Mouse (Mus musculus): ENCODE results near the gene Ap1ar. TPM values are rescaled to one million over a fixed set of nuclear protein-coding genes. Genes with fewer than 3 reads are reported as not detected.

The Ap1ar gene
- total RNA-seq, 2 experiments from 2014 or later = 15.3 to 16.4 TPM

DNA sequence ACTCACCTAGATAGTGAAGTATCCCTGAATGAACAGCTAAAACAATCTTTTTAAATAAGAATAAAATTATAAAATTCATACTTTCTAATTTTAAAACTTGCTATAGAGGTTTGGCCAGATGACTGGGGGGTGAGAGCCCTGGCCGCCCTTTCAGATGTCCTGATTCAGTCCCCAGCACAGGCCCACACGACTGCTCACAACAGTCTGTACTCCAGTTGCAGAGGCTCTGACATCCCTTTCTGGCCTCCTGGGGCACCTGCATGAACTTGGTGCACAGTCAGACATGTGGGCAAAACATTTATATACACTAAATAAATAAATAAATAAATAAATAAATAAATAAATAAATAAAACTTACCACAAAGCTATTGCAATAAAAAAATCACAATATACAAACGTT is 71.4 kb downstream of the Ap1ar start:
- intact Hi-C loops (cut with DNase I; ENCODE audit: low total_unique reads) = loop anchor here (10.0 kb wide), 1 partner anchor 179 kb away; no protein-coding TSS in a partner anchor
- DNase-seq = no peak

DNA sequence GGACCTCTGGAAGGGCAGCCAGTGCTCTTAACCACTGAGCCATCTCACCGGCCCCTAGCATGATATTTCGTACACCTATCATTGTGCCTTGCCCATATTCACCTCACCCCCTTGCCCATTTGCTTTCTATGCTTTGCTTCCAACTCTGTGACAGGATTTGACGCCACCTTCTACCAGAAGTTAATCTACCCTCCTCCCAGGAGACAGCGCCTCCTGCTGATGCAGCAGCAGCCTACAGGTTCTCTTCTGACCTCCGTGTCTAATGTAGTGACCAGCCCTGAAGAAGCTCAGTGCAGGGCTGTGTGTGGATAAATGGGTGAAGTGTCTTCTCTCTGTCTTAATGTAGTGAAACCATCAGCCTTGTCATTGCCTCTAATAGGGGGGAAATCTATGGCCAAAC is 72.8 kb downstream of the Ap1ar start:
- DNase-seq = no peak
- intact Hi-C loops (cut with DNase I; ENCODE audit: low total_unique reads) = loop anchor here (10.0 kb wide), 1 partner anchor 180 kb away; no protein-coding TSS in a partner anchor

DNA sequence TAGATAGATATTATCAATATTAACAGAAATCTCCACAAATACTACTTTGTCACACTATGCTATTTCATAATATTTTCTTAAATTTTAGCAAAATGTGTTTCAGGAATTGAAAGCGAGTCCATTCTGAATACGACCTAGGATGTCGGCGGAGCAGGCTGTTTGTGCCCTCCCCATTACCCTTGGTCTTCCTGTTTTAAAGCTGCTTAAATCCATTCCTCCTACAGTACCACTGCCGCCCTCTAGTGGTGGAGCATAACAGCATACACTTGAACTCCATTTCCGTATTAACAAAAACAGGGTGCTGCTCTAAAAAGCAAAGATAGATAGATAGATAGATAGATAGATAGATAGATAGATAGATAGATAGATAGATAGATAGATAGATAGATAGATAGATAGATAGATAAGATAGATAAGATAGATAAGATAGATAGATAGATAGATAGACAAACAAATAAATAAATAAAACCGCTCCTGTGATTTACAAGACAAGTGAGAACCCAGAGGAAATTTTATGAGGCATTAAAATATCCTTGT is 74.2 kb downstream of the Ap1ar start:
- intact Hi-C loops (cut with DNase I; ENCODE audit: low total_unique reads) = loop anchor here (10.0 kb wide), 1 partner anchor 182 kb away; no protein-coding TSS in a partner anchor
- peak; percentile 78 for DNase-seq

DNA sequence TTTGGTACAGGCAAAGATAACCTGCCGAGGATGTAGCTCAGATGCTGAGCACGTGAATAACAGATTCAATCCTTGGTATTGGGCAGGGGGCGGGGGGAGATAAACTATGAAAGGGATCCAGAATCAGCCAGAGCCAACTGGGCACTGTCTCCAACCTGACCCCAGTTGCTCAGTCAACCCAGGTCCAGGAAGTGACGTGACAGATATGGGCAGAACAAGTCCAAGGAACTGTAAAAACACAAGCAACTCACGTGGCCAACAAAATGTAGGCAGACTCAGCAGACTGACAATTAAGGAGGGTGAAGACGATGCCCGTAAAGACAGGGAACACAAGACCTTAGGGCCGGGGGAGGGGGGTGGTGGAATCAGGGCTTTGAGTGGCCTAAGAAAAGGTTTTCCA is 74.9 kb downstream of the Ap1ar start:
- no peak for DNase-seq
- intact Hi-C loops (cut with DNase I; ENCODE audit: low total_unique reads) = loop anchor here (10.0 kb wide), 1 partner anchor 182 kb away; no protein-coding TSS in a partner anchor

DNA sequence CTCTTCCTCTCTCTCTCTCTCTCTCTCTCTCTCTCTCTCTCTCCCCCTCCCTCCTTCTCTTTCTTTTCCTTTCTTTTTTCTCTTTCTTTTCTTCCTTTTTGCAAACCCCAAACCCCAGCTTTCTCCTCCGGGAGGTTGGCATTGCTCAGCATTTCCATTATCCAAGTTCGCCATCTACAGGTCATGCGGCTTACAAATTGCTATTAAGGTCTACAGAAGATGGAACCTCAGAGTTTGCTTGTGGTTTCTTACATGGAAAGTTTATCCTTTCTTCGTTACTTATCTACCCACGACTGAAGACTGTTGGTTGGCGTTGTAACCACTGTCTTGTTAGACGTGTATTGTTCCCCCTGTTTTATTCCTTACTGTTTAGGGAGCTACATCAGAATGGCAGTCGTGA is 78.1 kb downstream of the Ap1ar start:
- no peak for DNase-seq
- intact Hi-C loops (cut with DNase I; ENCODE audit: low total_unique reads) = loop anchor here (5.0 kb wide), 1 partner anchor 132 kb away; no protein-coding TSS in a partner anchor

- intact Hi-C loops (cut with DNase I; ENCODE audit: low total_unique reads) = loop anchor here (5.0 kb wide), 1 partner anchor 132 kb away; no protein-coding TSS in a partner anchor
- DNase-seq = no peak
Observed at GRCm38 (mm10) chr3:127758806-127759205, 78.5 kb downstream of the Ap1ar start.

DNA sequence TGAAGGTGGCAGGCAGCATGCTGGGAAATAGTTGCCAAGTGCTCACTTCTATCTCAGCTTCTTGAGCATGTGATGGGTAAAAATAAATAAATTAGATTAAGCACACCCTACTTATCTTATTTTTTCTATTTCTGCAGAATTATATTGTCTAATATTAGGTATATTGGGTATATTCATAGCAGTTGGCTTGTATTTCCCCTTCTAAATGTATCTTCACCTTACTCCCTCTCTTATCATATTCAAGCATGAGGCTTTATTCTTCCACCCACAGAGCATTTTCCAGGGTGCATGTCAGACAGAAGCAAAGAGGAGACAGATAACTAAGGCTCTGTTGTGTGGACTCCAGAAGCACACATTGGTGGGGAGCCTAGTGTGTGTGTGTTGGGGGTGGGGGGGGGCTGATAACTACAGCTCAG is 79.4 kb downstream of the Ap1ar start:
- intact Hi-C loops (cut with DNase I; ENCODE audit: low total_unique reads) = loop anchor here (5.0 kb wide), 1 partner anchor 131 kb away; no protein-coding TSS in a partner anchor
- DNase-seq = no peak

Other genes starting within 250 kb of the Ap1ar start
- not detected for gene Neurog2, start 204.4 kb downstream of the Ap1ar start, total RNA-seq (2021)
- 1 to 10 TPM in 1 of 2 experiments, under 1 TPM in 1; 0.93 to 1.7 TPM for gene Alpk1, start 57.0 kb downstream of the Ap1ar start, total RNA-seq (2021)
- gene Tifa, start 47.7 kb downstream of the Ap1ar start, total RNA-seq (2021) = 1 to 10 TPM; 1.4 to 1.5 TPM
- 1 to 10 TPM; 3.9 to 4.1 TPM for gene Fam241a, start 58.8 kb upstream of the Ap1ar start, total RNA-seq (2021)